Mouse (Mus musculus): ENCODE data around the gene Cd40. TPM values are rescaled to one million over a fixed set of nuclear protein-coding genes. Genes with fewer than 3 reads are reported as not detected.

The Cd40 gene
- polyA plus RNA-seq, 1 experiment = 0.02 TPM

DNA sequence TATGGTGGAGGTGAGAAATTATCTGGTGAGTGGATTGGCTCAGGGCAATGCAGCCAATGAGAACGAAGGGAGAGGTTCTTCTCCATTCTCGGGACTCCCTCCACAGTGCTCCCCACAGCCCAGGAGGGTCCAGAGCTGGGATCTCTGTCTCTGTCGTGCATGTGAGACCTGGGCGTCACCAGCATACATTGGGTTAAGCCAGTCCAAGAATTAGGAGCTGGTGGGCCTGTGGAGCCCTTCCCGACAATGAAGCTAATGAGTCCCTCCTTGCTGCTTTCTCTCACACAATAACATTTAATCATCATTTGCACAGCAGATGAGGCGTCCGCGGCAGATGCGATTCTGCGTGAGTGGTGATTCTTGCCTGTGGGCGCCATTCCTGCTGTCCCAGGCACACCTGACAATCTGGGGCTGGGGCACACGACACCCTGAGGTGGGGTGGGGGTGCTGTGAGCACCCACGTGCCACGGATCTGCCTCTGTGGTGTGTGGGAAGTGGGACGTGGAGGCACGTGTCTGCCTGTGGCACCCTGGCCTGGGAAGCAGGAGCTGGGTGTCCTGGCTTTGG, 50.2 kb downstream of the Cd40 start:
- Histone ChIP-seq H3K4me3 (replicated peaks) (no peak overlapping the region), H3K27me3 (ENCODE audit: control insufficient read depth) (peaks cover 22% of the 10 kb centered on the region), H3K9me3 (ENCODE audit: control insufficient read depth, low read length) (no peaks in the 10 kb centered on the region), H3K4me1 (ENCODE audit: control insufficient read depth) (no peaks in the 10 kb centered on the region), H3K36me3 (ENCODE audit: control insufficient read depth) (no peaks in the 10 kb centered on the region)
- TF ChIP-seq TAL1 (IDR thresholded peaks at IDR 0.05; ENCODE audit: low read length) (no peak), GATA1 (IDR thresholded peaks at IDR 0.05; ENCODE audit: low read length) (no peak)

DNA sequence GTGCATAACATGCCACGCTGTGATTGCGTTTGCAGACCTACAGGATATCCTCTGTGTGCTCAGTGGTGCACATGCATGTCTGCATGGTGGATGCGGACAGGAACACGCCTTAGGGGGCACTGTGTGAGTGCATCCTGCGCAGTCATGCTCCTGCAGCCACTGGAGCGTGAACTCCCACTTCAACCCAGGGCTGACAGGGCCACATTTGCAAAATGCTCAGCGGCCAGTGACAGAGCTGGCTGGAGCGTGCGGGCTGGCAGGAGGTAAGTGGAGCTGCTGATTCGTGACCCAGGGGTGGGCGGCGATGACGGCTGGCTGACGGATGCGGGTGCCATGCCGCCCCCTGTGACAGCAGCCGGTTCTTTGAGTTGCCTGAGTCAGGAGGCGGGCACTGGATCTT, 51.2 kb downstream of the Cd40 start:
- TF ChIP-seq GATA1 (IDR thresholded peaks at IDR 0.05; ENCODE audit: low read length) = no peak
- no peak for TF ChIP-seq TAL1 (IDR thresholded peaks at IDR 0.05; ENCODE audit: low read length)
- peaks cover 31% of the 10 kb centered on the region for H3K27me3 ChIP-seq (ENCODE audit: control insufficient read depth)
- H3K4me3 ChIP-seq (replicated peaks) = no peak overlapping the region
- H3K4me1 ChIP-seq (ENCODE audit: control insufficient read depth) = no peaks in the 10 kb centered on the region
- no peaks in the 10 kb centered on the region for H3K36me3 ChIP-seq (ENCODE audit: control insufficient read depth)
- H3K9me3 ChIP-seq (ENCODE audit: control insufficient read depth, low read length) = no peaks in the 10 kb centered on the region

DNA sequence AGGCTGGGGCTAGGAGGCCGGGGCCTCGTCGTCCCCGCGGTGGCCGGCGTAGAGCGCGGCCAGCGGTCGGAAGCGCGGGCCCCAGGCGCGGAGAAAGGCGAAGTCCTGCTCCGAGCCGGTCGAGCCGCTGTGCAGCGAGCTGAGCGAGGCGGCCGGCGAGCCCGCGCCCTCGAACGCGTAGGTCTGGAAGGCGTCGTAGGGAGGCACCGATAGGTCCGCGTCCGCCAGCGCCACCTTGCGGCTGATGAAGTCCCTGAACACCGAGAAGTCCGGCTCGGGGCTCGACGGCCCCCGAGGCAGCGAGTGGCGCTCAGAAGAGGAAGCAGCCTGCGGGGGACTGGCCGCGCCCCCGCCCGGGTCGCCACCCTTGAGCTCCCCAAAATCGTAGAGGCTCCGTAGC, 56.7 kb downstream of the Cd40 start:
- peaks cover 2% of the 10 kb centered on the region; the same call in 1 of the 2 replicates for H3K4me1 ChIP-seq (ENCODE audit: control insufficient read depth)
- TF ChIP-seq TAL1 (IDR thresholded peaks at IDR 0.05; ENCODE audit: low read length) = no peak
- TF ChIP-seq GATA1 (IDR thresholded peaks at IDR 0.05; ENCODE audit: low read length) = no peak
- no peaks in the 10 kb centered on the region for H3K9me3 ChIP-seq (ENCODE audit: control insufficient read depth, low read length)
- no peaks in the 10 kb centered on the region for H3K36me3 ChIP-seq (ENCODE audit: control insufficient read depth)
- peaks cover 57% of the 10 kb centered on the region for H3K27me3 ChIP-seq (ENCODE audit: control insufficient read depth)
- H3K4me3 ChIP-seq (replicated peaks) = no peak overlapping the region

DNA sequence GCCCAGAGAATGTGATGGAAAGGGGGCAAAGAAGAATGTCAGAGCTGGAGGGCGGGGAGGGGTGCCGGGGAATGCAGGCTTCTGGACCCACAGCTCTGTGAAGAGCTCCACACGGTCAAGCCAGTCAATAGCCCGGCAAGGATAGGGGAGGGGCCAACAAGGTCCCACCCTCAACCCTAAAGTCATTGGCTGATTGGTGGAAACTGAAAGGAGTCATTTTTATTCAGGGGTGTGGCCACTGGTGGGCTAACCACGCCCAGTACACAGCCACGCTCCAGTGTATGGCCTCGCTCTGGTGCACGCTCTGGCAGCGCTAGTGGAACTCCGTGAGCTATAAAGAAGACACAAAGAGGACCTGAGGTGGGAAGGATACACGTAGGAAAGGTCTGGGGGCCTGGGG, 58.3 kb downstream of the Cd40 start:
- peaks cover 59% of the 10 kb centered on the region for H3K27me3 ChIP-seq (ENCODE audit: control insufficient read depth)
- H3K9me3 ChIP-seq (ENCODE audit: control insufficient read depth, low read length) = no peaks in the 10 kb centered on the region
- peaks cover 2% of the 10 kb centered on the region; the same call in 1 of the 2 replicates for H3K4me1 ChIP-seq (ENCODE audit: control insufficient read depth)
- no peak overlapping the region for H3K4me3 ChIP-seq (replicated peaks)
- no peaks in the 10 kb centered on the region for H3K36me3 ChIP-seq (ENCODE audit: control insufficient read depth)
- TF ChIP-seq GATA1 (IDR thresholded peaks at IDR 0.05; ENCODE audit: low read length) (no peak), TAL1 (IDR thresholded peaks at IDR 0.05; ENCODE audit: low read length) (no peak)

DNA sequence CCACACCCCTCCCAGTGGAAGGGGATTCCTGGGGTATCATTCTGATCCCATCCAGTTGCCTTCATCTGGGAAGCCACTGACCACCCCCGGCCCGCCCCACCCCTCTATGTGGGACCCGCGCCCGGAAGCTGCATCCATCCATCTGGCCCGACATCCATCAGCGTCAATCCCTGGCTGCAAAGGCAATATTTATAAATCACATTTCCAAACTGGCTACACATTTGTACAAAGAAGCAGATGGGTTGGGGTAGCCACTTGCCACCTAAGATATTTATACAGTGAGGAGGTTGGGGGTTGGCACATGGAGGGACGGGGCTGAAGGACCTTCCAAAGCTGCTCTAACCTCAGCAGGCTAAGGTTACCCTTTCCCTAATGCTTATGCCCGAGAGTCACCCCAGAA, 65.3 kb downstream of the Cd40 start:
- peaks cover 23% of the 10 kb centered on the region for H3K27me3 ChIP-seq (ENCODE audit: control insufficient read depth)
- no peaks in the 10 kb centered on the region for H3K4me1 ChIP-seq (ENCODE audit: control insufficient read depth)
- H3K4me3 ChIP-seq (replicated peaks) = no peak overlapping the region
- H3K9me3 ChIP-seq (ENCODE audit: control insufficient read depth, low read length) = no peaks in the 10 kb centered on the region
- H3K36me3 ChIP-seq (ENCODE audit: control insufficient read depth) = no peaks in the 10 kb centered on the region
- TF ChIP-seq TAL1 (IDR thresholded peaks at IDR 0.05; ENCODE audit: low read length) (no peak), GATA1 (IDR thresholded peaks at IDR 0.05; ENCODE audit: low read length) (no peak)

DNA sequence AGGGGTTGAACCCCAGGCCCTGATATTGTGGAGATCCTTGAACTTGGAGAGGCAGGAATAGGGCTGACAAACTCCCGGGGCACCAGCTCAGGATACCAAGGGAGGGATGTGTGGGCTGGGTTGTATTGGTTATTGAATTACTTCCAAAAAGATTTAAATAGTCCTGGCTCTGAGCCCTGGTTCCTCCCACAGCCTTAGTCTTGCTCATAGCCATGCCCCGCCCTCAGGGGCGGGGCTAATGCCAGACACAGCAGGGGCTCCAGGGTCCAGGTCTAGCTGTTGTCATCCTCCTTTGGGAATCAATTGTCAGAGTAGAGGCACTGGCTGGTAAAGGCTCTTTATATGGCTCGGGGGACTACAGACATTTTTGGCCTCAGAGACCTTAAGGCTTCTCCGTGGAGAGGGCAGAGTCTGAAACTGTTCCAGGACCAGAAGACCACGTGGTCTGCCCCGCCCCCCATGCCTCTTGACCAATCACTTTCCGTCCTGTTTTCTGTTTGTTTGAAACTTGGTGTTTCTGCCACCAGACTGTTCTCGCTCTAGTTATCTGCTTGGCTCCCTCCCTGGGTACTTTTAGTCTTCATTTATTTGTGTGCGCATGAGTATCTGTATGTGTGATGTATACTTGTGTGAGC, 65.9 kb downstream of the Cd40 start:
- no peak overlapping the region for H3K4me3 ChIP-seq (replicated peaks)
- H3K27me3 ChIP-seq (ENCODE audit: control insufficient read depth) = peaks cover 18% of the 10 kb centered on the region
- no peaks in the 10 kb centered on the region for H3K9me3 ChIP-seq (ENCODE audit: control insufficient read depth, low read length)
- H3K4me1 ChIP-seq (ENCODE audit: control insufficient read depth) = no peaks in the 10 kb centered on the region
- H3K36me3 ChIP-seq (ENCODE audit: control insufficient read depth) = no peaks in the 10 kb centered on the region
- TF ChIP-seq GATA1 (IDR thresholded peaks at IDR 0.05; ENCODE audit: low read length) (no peak), TAL1 (IDR thresholded peaks at IDR 0.05; ENCODE audit: low read length) (no peak)

Other genes with a start within 250 kb of the Cd40 start
- gene Zswim1, start 232.9 kb upstream of the Cd40 start, polyA plus RNA-seq (2012) = 0.69 and 0.71 TPM in 2 replicates
- gene Spata25, start 227.1 kb upstream of the Cd40 start, polyA plus RNA-seq (2012) = not detected in 2 replicates
- gene Ctsa, start 222.8 kb upstream of the Cd40 start, polyA plus RNA-seq (2012) = 6.9 and 7.3 TPM in 2 replicates
- 0.10 and 0.14 TPM in 2 replicates for gene Neurl2, start 222.2 kb upstream of the Cd40 start, polyA plus RNA-seq (2012)
- gene Pltp, start 197.9 kb upstream of the Cd40 start, polyA plus RNA-seq (2012) = 0.32 and 0.70 TPM in 2 replicates
- gene Pcif1, start 176.3 kb upstream of the Cd40 start, polyA plus RNA-seq (2012) = 24.3 and 28.7 TPM in 2 replicates
- 5.2 and 5.8 TPM in 2 replicates for gene Zfp335, start 143.9 kb upstream of the Cd40 start, polyA plus RNA-seq (2012)
- 0.04 TPM in 1 of 2 replicates, not detected in the other for gene Mmp9, start 114.8 kb upstream of the Cd40 start, polyA plus RNA-seq (2012)
- not detected in 2 replicates for gene Slc12a5, start 94.8 kb upstream of the Cd40 start, polyA plus RNA-seq (2012)
- 1.7 and 1.8 TPM in 2 replicates for gene Ncoa5, start 20.8 kb upstream of the Cd40 start, polyA plus RNA-seq (2012)
- not detected in 2 replicates for gene 1700025C18Rik, start 35.1 kb downstream of the Cd40 start, polyA plus RNA-seq (2012)
- gene Cdh22, start 179.2 kb downstream of the Cd40 start, polyA plus RNA-seq (2012) = not detected in 2 replicates
- 2.5 TPM in 2 replicates for gene Slc35c2, start 232.2 kb downstream of the Cd40 start, polyA plus RNA-seq (2012)

Measured in erythroblast, embryonic 14.5 days (primary cell).